ENCODE assay signal across 7 mouse cellular contexts in genomic region chr4:105158651-105159530, GRCm38 (mm10). TPM values are rescaled to one million over a fixed set of nuclear protein-coding genes. Genes with fewer than 3 reads are reported as not detected.
A peak's percentile ranks its signal among the peaks of the same experiment; 100 is the strongest.
DNase-seq lines count a peak whose midpoint lies in the region; ATAC-seq and TF ChIP-seq lines count a peak whose summit lies in the region.

No protein-coding gene starts in this region.

- H3K4me1 ChIP-seq in forebrain, embryonic 15.5 days = peaks cover 46% of the 10 kb centered on the region
- no peaks in the 10 kb centered on the region for H3K4me1 ChIP-seq in hindbrain, postnatal 0 days (ENCODE audit: insufficient read depth, low read length)

- TF ChIP-seq CTCF in hindbrain, postnatal 0 days (IDR thresholded peaks at IDR 0.05; ENCODE audit: low read depth) = peak; percentile 46

- ATAC-seq in forebrain, embryonic 15.5 days (replicated peaks) = no peak
- ATAC-seq in hindbrain, postnatal 0 days = no peak

- peak; percentile 65 for DNase-seq in 3T3-L1 (ENCODE audit: low read depth, low spot score)
- peak; percentile 66 for DNase-seq in ES-CJ7 (ENCODE audit: low read depth, low spot score)
- DNase-seq in hindbrain, postnatal 0 days (ENCODE audit: low spot score) = peak; percentile 60
- peak; percentile 29 for DNase-seq in lung, postnatal 14 days
- DNase-seq in urinary bladder, adult 2 months (ENCODE audit: low spot score) = no peak
- DNase-seq in right cerebral cortex, adult 18-20 months = no peak

- H3K36me3 ChIP-seq in forebrain, embryonic 15.5 days = no peaks in the 10 kb centered on the region
- H3K36me3 ChIP-seq in hindbrain, postnatal 0 days (ENCODE audit: insufficient read depth, low read length) = no peaks in the 10 kb centered on the region

- peak overlapping the region; percentile 79 for H3K9ac ChIP-seq in forebrain, embryonic 15.5 days (replicated peaks)
- peak overlapping the region; percentile 76 for H3K9ac ChIP-seq in hindbrain, postnatal 0 days (replicated peaks; ENCODE audit: low read length)

- H3K27me3 ChIP-seq in forebrain, embryonic 15.5 days = no peaks in the 10 kb centered on the region
- H3K27me3 ChIP-seq in hindbrain, postnatal 0 days (ENCODE audit: insufficient read depth, low read length) = no peaks in the 10 kb centered on the region

- peak overlapping the region; percentile 92 for H3K27ac ChIP-seq in forebrain, embryonic 15.5 days (replicated peaks)
- peak overlapping the region; percentile 89 for H3K27ac ChIP-seq in hindbrain, postnatal 0 days

- peak overlapping the region; percentile 76 for H3K4me2 ChIP-seq in forebrain, embryonic 15.5 days (replicated peaks)
- H3K4me2 ChIP-seq in hindbrain, postnatal 0 days (ENCODE audit: low read depth, low read length) = peak overlapping the region; percentile 84

- peak overlapping the region; percentile 82 for H3K4me3 ChIP-seq in forebrain, embryonic 15.5 days
- H3K4me3 ChIP-seq in hindbrain, postnatal 0 days (ENCODE audit: low read length) = peak overlapping the region; percentile 86

- WGBS in forebrain, embryonic 15.5 days = under 1% methylated on average over 18 of the region's 18 CpGs
- 2% methylated on average over 18 of the region's 18 CpGs for WGBS in hindbrain, postnatal 0 days

- H3K9me3 ChIP-seq in forebrain, embryonic 15.5 days = no peaks in the 10 kb centered on the region
- no peaks in the 10 kb centered on the region for H3K9me3 ChIP-seq in hindbrain, postnatal 0 days (ENCODE audit: low read length)

RNA-seq across cellular contexts. Expression of gene Plpp3, which starts 1.7 kb away (rescaled TPM):
- 74.4 and 75.6 TPM in 2 replicates for polyA plus RNA-seq in forebrain, embryonic 15.5 days (2015; fragmentation: Nextera tagmentation; extraction: Ambion mirVana)
- 167 and 174 TPM in 2 replicates for total RNA-seq in hindbrain, postnatal 0 days (2014; rRNA removed)
- polyA plus RNA-seq in hindbrain, postnatal 0 days (2015; fragmentation: Nextera tagmentation; extraction: Ambion mirVana) = 180 and 198 TPM in 2 replicates
- polyA plus RNA-seq in urinary bladder, adult 2 months (2012; rRNA removed) = 165 and 174 TPM in 2 replicates

RNA-seq across cellular contexts. Expression of gene Prkaa2, which starts 49.2 kb away (rescaled TPM):
- polyA plus RNA-seq in forebrain, embryonic 15.5 days (2015; fragmentation: Nextera tagmentation; extraction: Ambion mirVana) = 11.2 and 11.5 TPM in 2 replicates
- total RNA-seq in hindbrain, postnatal 0 days (2014; rRNA removed) = 16.9 and 19.3 TPM in 2 replicates
- 10.9 and 13.2 TPM in 2 replicates for polyA plus RNA-seq in hindbrain, postnatal 0 days (2015; fragmentation: Nextera tagmentation; extraction: Ambion mirVana)
- 18.4 and 21.2 TPM in 2 replicates for polyA plus RNA-seq in urinary bladder, adult 2 months (2012; rRNA removed)

Comparison
In these comparisons a context has a peak if more than half of its experiments do, and no peak if none do; other contexts are left out.
1. DNase-seq: peak in 3T3-L1 (single experiment), ES-CJ7 (single experiment), hindbrain, postnatal 0 days (single experiment) and lung, postnatal 14 days (single experiment); none in urinary bladder, adult 2 months (single experiment) and right cerebral cortex, adult 18-20 months (single experiment).